Mouse (Mus musculus): ENCODE results near the gene Esf1. TPM values are rescaled to one million over a fixed set of nuclear protein-coding genes. Genes with fewer than 3 reads are reported as not detected.
"Not testable (repeated sequence)": the region's sequence is repeated elsewhere in the genome, so short reads cannot be mapped to it uniquely, and the experiment has no call there.

The Esf1 gene
- polyA plus RNA-seq, 1 experiment = 11.8 TPM

GRCm38 (mm10) chr2:140159186-140159730 is 11.1 kb downstream of the Esf1 start:
- TF ChIP-seq CTCF (IDR thresholded peaks at IDR 0.05; ENCODE audit: borderline replicate concordance, extremely low read depth, insufficient read depth, insufficient read length) (no peak), POLR2A (IDR thresholded peaks at IDR 0.05; ENCODE audit: borderline replicate concordance, extremely low read depth, insufficient read depth, insufficient read length, poor library complexity, severe bottlenecking) (no peak)
- peak; percentile 60 for DNase-seq (ENCODE audit: low read depth)

DNA sequence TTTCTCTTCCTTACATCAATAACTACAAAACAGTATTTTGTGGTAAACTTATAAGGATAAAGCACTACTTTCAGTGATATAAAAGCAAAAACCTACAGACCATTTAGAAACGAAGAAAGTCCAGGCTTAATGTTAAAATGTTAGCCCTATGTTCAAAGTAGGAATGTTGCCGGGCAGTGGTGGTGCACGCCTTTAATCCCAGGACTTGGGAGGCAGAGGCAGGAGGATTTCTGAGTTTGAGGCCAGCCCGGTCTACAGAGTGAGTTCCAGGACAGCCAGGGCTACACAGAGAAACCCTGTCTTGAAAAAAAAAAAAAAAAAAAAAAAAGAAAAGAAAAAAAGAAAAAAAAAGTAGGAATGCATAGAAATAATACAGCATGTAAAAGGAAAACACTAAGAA is 18.6 kb downstream of the Esf1 start, which contains the start of gene Gm17374:
TSS of gene Gm17374 (plus strand) at position 301 of the 400 bp plus-strand sequence.
- not testable (repeated sequence) for DNase-seq (ENCODE audit: low read depth)

DNA sequence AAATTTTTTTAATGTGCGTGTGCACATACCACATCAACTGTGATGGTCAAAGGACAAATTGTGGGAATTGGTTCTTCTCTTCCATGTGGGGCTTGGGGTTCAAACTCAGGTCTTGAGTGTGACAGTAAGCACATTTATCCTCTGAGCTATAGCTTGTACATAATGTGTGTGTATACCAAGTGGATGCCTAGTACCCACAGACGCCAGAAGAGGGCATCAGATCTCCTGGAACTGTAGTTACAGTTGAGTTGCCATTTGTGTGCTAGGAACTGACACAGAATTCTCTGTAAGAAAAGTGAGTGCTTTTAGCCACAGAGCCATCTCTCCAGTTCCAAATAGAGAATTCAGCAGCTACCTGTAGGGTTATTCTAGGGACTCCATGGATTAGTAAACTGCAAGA is 44.8 kb downstream of the Esf1 start:
- DNase-seq (ENCODE audit: low read depth) = no peak
- TF ChIP-seq POLR2A (IDR thresholded peaks at IDR 0.05; ENCODE audit: borderline replicate concordance, extremely low read depth, insufficient read depth, insufficient read length, poor library complexity, severe bottlenecking) = no peak
- TF ChIP-seq CTCF (IDR thresholded peaks at IDR 0.05; ENCODE audit: borderline replicate concordance, extremely low read depth, insufficient read depth, insufficient read length) = no peak

DNA sequence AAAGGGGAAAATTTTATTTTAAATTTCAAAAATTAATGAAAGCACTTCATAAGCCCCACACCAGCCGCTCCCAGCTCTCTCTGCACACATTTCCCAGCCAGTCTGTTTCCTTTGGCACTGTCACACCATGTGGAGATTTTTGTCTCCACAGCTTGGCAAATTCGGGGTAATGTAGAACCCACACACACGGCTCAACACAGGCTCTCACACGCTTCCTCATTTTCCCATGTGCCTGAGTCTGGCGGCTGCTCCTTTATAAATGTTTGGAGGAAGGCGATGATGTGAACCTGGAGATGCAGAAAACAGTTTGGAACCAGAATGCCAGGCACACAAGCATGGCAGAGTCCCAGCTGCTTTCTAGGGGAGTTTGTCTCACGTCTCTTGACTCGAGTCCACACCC is 56.5 kb downstream of the Esf1 start:
- peak; percentile 56 for DNase-seq (ENCODE audit: low read depth)
- TF ChIP-seq CTCF (IDR thresholded peaks at IDR 0.05; ENCODE audit: borderline replicate concordance, extremely low read depth, insufficient read depth, insufficient read length) (no peak), POLR2A (IDR thresholded peaks at IDR 0.05; ENCODE audit: borderline replicate concordance, extremely low read depth, insufficient read depth, insufficient read length, poor library complexity, severe bottlenecking) (no peak)

- no peak for DNase-seq (ENCODE audit: low read depth)
- TF ChIP-seq POLR2A (IDR thresholded peaks at IDR 0.05; ENCODE audit: borderline replicate concordance, extremely low read depth, insufficient read depth, insufficient read length, poor library complexity, severe bottlenecking) = no peak
- no peak for TF ChIP-seq CTCF (IDR thresholded peaks at IDR 0.05; ENCODE audit: borderline replicate concordance, extremely low read depth, insufficient read depth, insufficient read length)
These were observed 61.4 kb downstream of the Esf1 start for GRCm38 (mm10) chr2:140108945-140109344.

- TF ChIP-seq CTCF (IDR thresholded peaks at IDR 0.05; ENCODE audit: borderline replicate concordance, extremely low read depth, insufficient read depth, insufficient read length) = no peak
- TF ChIP-seq POLR2A (IDR thresholded peaks at IDR 0.05; ENCODE audit: borderline replicate concordance, extremely low read depth, insufficient read depth, insufficient read length, poor library complexity, severe bottlenecking) = no peak
- DNase-seq (ENCODE audit: low read depth) = no peak
These were observed 62.7 kb downstream of the Esf1 start for GRCm38 (mm10) chr2:140107641-140108040.

DNA sequence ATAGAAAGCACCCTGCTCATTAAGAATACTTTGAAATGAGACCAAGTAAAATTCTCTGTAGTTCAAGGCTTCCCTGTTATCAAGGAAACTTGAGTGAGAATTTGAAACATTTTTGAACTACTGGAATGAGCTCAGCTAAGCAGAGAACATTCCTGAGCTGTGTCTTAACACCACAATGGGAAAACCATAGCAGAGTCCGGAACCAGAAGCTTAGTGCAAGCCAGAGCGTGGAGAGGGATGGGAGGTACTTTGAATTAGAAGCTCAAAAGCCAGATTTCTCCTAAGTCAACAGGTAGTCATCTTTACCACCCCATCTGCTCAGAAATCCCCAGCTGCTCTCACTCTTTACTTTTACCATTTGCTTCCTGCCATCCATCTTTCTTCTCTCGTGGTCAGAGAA is 65.4 kb downstream of the Esf1 start:
- no peak for DNase-seq (ENCODE audit: low read depth)
- TF ChIP-seq POLR2A (IDR thresholded peaks at IDR 0.05; ENCODE audit: borderline replicate concordance, extremely low read depth, insufficient read depth, insufficient read length, poor library complexity, severe bottlenecking) (no peak), CTCF (IDR thresholded peaks at IDR 0.05; ENCODE audit: borderline replicate concordance, extremely low read depth, insufficient read depth, insufficient read length) (no peak)

GRCm38 (mm10) chr2:140100551-140101474 is 69.6 kb downstream of the Esf1 start:
- DNase-seq (ENCODE audit: low read depth) = no peak
- no peak for TF ChIP-seq POLR2A (IDR thresholded peaks at IDR 0.05; ENCODE audit: borderline replicate concordance, extremely low read depth, insufficient read depth, insufficient read length, poor library complexity, severe bottlenecking)
- no peak for TF ChIP-seq CTCF (IDR thresholded peaks at IDR 0.05; ENCODE audit: borderline replicate concordance, extremely low read depth, insufficient read depth, insufficient read length)

GRCm38 (mm10) chr2:140099971-140100370 is 70.4 kb downstream of the Esf1 start:
- TF ChIP-seq CTCF (IDR thresholded peaks at IDR 0.05; ENCODE audit: borderline replicate concordance, extremely low read depth, insufficient read depth, insufficient read length) = no peak
- TF ChIP-seq POLR2A (IDR thresholded peaks at IDR 0.05; ENCODE audit: borderline replicate concordance, extremely low read depth, insufficient read depth, insufficient read length, poor library complexity, severe bottlenecking) = no peak
- no peak for DNase-seq (ENCODE audit: low read depth)

- TF ChIP-seq POLR2A (IDR thresholded peaks at IDR 0.05; ENCODE audit: borderline replicate concordance, extremely low read depth, insufficient read depth, insufficient read length, poor library complexity, severe bottlenecking) (no peak), CTCF (IDR thresholded peaks at IDR 0.05; ENCODE audit: borderline replicate concordance, extremely low read depth, insufficient read depth, insufficient read length) (no peak)
- no peak for DNase-seq (ENCODE audit: low read depth)
These were observed 73.2 kb downstream of the Esf1 start for GRCm38 (mm10) chr2:140097131-140097591.

GRCm38 (mm10) chr2:140096034-140096433 is 74.3 kb downstream of the Esf1 start:
- no peak for DNase-seq (ENCODE audit: low read depth)
- TF ChIP-seq POLR2A (IDR thresholded peaks at IDR 0.05; ENCODE audit: borderline replicate concordance, extremely low read depth, insufficient read depth, insufficient read length, poor library complexity, severe bottlenecking) (no peak), CTCF (IDR thresholded peaks at IDR 0.05; ENCODE audit: borderline replicate concordance, extremely low read depth, insufficient read depth, insufficient read length) (no peak)

DNA sequence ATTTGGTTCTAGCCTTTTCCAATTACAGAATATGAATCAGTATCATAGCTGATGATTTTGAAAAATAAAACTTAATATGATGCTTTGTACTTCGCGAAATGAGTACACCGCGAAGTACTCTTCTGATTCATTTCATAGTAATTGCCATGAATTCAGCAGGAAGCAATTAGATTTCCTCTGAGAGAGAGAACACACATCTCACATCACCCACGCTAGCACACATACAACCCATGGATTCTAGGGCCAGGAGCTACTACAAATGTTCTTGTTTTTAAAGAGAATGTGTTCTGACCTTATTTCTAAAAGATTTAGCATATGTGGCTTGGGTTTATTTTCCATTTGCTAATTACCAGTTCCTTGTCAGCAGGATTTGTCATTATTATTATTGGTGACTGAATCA is 76.9 kb downstream of the Esf1 start:
- DNase-seq (ENCODE audit: low read depth) = no peak
- TF ChIP-seq CTCF (IDR thresholded peaks at IDR 0.05; ENCODE audit: borderline replicate concordance, extremely low read depth, insufficient read depth, insufficient read length) = no peak
- no peak for TF ChIP-seq POLR2A (IDR thresholded peaks at IDR 0.05; ENCODE audit: borderline replicate concordance, extremely low read depth, insufficient read depth, insufficient read length, poor library complexity, severe bottlenecking)
